Mouse (Mus musculus) heart, embryonic 16.5 days (tissue): ENCODE measurements around the gene Haao. TPM values are rescaled to one million over a fixed set of nuclear protein-coding genes. Genes with fewer than 3 reads are reported as not detected.
A peak's percentile ranks its signal among the peaks of the same experiment; 100 is the strongest.

Experiments used
- ATAC-seq: fragments of 200-750 bp; cut with Nextera tagmentation; replicated peaks from 2 replicates; pipeline ENCODE4 v1.8.0; 2017; ENCODE audit warnings: moderate number of reproducible peaks; ENCODE audit not compliant: insufficient read depth, low FRiP score; ENCODE audit errors: extremely low read depth
- H3K27ac ChIP-seq: fragments of 300-500 bp; sonication (generic); 2 replicates; pipeline ENCODE4 v1.5.1; 2014; ENCODE audit warnings: mild to moderate bottlenecking, low read length, control low read depth, moderate library complexity
- H3K27me3 ChIP-seq: fragments of 300-500 bp; sonication (generic); 2 replicates; pipeline ENCODE4 v1.6.1; 2014; ENCODE audit warnings: low read length, mixed read lengths; ENCODE audit not compliant: control insufficient read depth, insufficient read depth
- H3K36me3 ChIP-seq: fragments of 300-500 bp; sonication (generic); 2 replicates; pipeline ENCODE4 v1.6.1; 2014; ENCODE audit not compliant: control insufficient read depth, insufficient read depth
- H3K4me1 ChIP-seq: fragments of 300-500 bp; sonication (generic); 2 replicates; pipeline ENCODE4 v1.6.1; 2014; ENCODE audit warnings: low read length, mixed read lengths; ENCODE audit not compliant: control insufficient read depth, insufficient read depth
- H3K4me2 ChIP-seq: fragments of 300-500 bp; sonication (generic); 2 replicates; pipeline ENCODE4 v1.6.1; 2014; ENCODE audit warnings: low read depth, mild to moderate bottlenecking, control low read depth, low read length
- H3K4me3 ChIP-seq: fragments of 300-500 bp; sonication (generic); 2 replicates; pipeline ENCODE4 v1.5.1; 2014; ENCODE audit warnings: mild to moderate bottlenecking, control low read depth, low read length
- H3K9ac ChIP-seq: fragments of 300-500 bp; sonication (generic); 2 replicates; pipeline ENCODE4 v1.6.1; 2014; ENCODE audit warnings: low read length, control low read depth
- H3K9me3 ChIP-seq: fragments of 300-500 bp; sonication (generic); replicated peaks from 2 replicates; pipeline ENCODE4 v1.6.1; 2016; ENCODE audit warnings: low read length; ENCODE audit not compliant: control insufficient read depth
- WGBS: fragments of 180-500 bp; shearing (Covaris S2); extraction: QIAGEN DNeasy Blood & Tissue Kit; methylation state at CpG from one replicate; pipeline ENCODE4 v1.1.7; 2014; 5-methylcytosine and 5-hydroxymethylcytosine counted together
- polyA plus RNA-seq: library from polyadenylated mRNA; unstranded; fragments of >200 nt; fragmentation: Nextera tagmentation; extraction: Ambion mirVana; gene quantifications from 2 replicates; pipeline ENCODE4 v1.2.1, GENCODE M21; 2015

Gene Haao
- polyA plus RNA-seq = 0.67 and 1.7 TPM in 2 replicates

GRCm38 (mm10) chr17:83847815-83848214, at the start of gene Haao:
Gene Haao (minus strand): TSS chr17:83847963.
- H3K27ac ChIP-seq = no peak within 1 kb of the TSS
- H3K9me3 ChIP-seq = no peaks in the 10 kb centered on the region
- H3K4me2 ChIP-seq = no peak within 1 kb of the TSS
- no peaks in the 10 kb centered on the region for H3K4me1 ChIP-seq
- 78% methylated on average over 3 of the region's 3 CpGs for WGBS
- no peak for ATAC-seq
- no peaks in the 10 kb centered on the region for H3K36me3 ChIP-seq
- H3K27me3 ChIP-seq = no peaks in the 10 kb centered on the region
- H3K4me3 ChIP-seq = no peak within 1 kb of the TSS
- H3K9ac ChIP-seq = no peak within 1 kb of the TSS

- Histone ChIP-seq H3K9ac (0 out of 2 replicates have a peak overlapping the region, but pooled peaks have one; percentile 18), H3K4me2 (no peak overlapping the region), H3K27ac (peak overlapping the region; percentile 7; the same call in 1 of the 2 replicates), H3K4me1 (peaks cover 15% of the 10 kb centered on the region), H3K36me3 (no peaks in the 10 kb centered on the region), H3K4me3 (no peak overlapping the region), H3K27me3 (no peaks in the 10 kb centered on the region), H3K9me3 (no peaks in the 10 kb centered on the region)
- 82% methylated on average over 8 of the region's 8 CpGs for WGBS
- no peak for ATAC-seq
Measured at GRCm38 (mm10) chr17:83897361-83897799, 49.6 kb upstream of the Haao start.

- Histone ChIP-seq H3K4me3 (no peak overlapping the region), H3K36me3 (no peaks in the 10 kb centered on the region), H3K27ac (no peak overlapping the region), H3K9me3 (no peaks in the 10 kb centered on the region), H3K4me2 (no peak overlapping the region), H3K27me3 (no peaks in the 10 kb centered on the region), H3K9ac (no peak overlapping the region), H3K4me1 (peaks cover 15% of the 10 kb centered on the region)
- WGBS = 27% methylated on average over 10 of the region's 10 CpGs
- no peak for ATAC-seq
Measured at GRCm38 (mm10) chr17:83896723-83897122, 49.0 kb upstream of the Haao start.

GRCm38 (mm10) chr17:83895321-83895770, 47.6 kb upstream of the Haao start:
- no peaks in the 10 kb centered on the region for H3K9me3 ChIP-seq
- 47% methylated on average over 8 of the region's 8 CpGs for WGBS
- no peak overlapping the region for H3K9ac ChIP-seq

GRCm38 (mm10) chr17:83893134-83893533, 45.4 kb upstream of the Haao start:
- Histone ChIP-seq H3K9ac (no peak overlapping the region), H3K36me3 (no peaks in the 10 kb centered on the region), H3K4me2 (no peak overlapping the region), H3K27me3 (no peaks in the 10 kb centered on the region), H3K9me3 (no peaks in the 10 kb centered on the region), H3K4me1 (peaks cover 15% of the 10 kb centered on the region), H3K4me3 (no peak overlapping the region), H3K27ac (no peak overlapping the region)
- ATAC-seq = no peak
- 76% methylated on average over 4 of the region's 4 CpGs for WGBS

More at GRCm38 (mm10) chr17:83895321-83895770, 47.6 kb upstream of the Haao start:
- no peak overlapping the region for H3K4me3 ChIP-seq
- peak overlapping the region; percentile 84 for H3K27ac ChIP-seq
- peaks cover 15% of the 10 kb centered on the region for H3K4me1 ChIP-seq
- H3K36me3 ChIP-seq = no peaks in the 10 kb centered on the region
- H3K4me2 ChIP-seq = peak overlapping the region; percentile 10
- ATAC-seq = peak; percentile 89
- no peaks in the 10 kb centered on the region for H3K27me3 ChIP-seq

- Histone ChIP-seq H3K27me3 (no peaks in the 10 kb centered on the region), H3K36me3 (no peaks in the 10 kb centered on the region), H3K4me1 (peaks cover 11% of the 10 kb centered on the region), H3K27ac (no peak overlapping the region), H3K4me2 (no peak overlapping the region), H3K9me3 (no peaks in the 10 kb centered on the region), H3K4me3 (no peak overlapping the region), H3K9ac (no peak overlapping the region)
- no peak for ATAC-seq
- 78% methylated on average over 9 of the region's 9 CpGs for WGBS
Measured at GRCm38 (mm10) chr17:83891864-83892263, 44.1 kb upstream of the Haao start.

- H3K9me3 ChIP-seq = no peaks in the 10 kb centered on the region
- H3K4me3 ChIP-seq = no peak overlapping the region
- H3K9ac ChIP-seq = no peak overlapping the region
- H3K4me2 ChIP-seq = no peak overlapping the region
- 65% methylated on average over 5 of the region's 5 CpGs for WGBS
- ATAC-seq = no peak
- H3K36me3 ChIP-seq = no peaks in the 10 kb centered on the region
- peaks cover 3% of the 10 kb centered on the region for H3K4me1 ChIP-seq
- H3K27ac ChIP-seq = 0 out of 2 replicates have a peak overlapping the region, but pooled peaks have one; percentile 9
- H3K27me3 ChIP-seq = no peaks in the 10 kb centered on the region
Measured at GRCm38 (mm10) chr17:83890373-83890696, 42.6 kb upstream of the Haao start.

- ATAC-seq = no peak
- 66% methylated on average over 13 of the region's 13 CpGs for WGBS
- no peaks in the 10 kb centered on the region for H3K27me3 ChIP-seq
- no peaks in the 10 kb centered on the region for H3K9me3 ChIP-seq
- no peak overlapping the region for H3K9ac ChIP-seq
- no peak overlapping the region for H3K4me2 ChIP-seq
- H3K4me1 ChIP-seq = no peaks in the 10 kb centered on the region
- H3K36me3 ChIP-seq = no peaks in the 10 kb centered on the region
- no peak overlapping the region for H3K27ac ChIP-seq
- no peak overlapping the region for H3K4me3 ChIP-seq
Measured at GRCm38 (mm10) chr17:83889691-83890372, 42.1 kb upstream of the Haao start.

- no peak for ATAC-seq
- no peak overlapping the region for H3K27ac ChIP-seq
Measured at GRCm38 (mm10) chr17:83889329-83889690, 41.5 kb upstream of the Haao start.

More at GRCm38 (mm10) chr17:83889329-83889690, 41.5 kb upstream of the Haao start:
- H3K4me3 ChIP-seq = no peak overlapping the region
- H3K9ac ChIP-seq = no peak overlapping the region
- no peak overlapping the region for H3K4me2 ChIP-seq
- WGBS = 88% methylated on average over 5 of the region's 5 CpGs
- H3K27me3 ChIP-seq = no peaks in the 10 kb centered on the region
- H3K4me1 ChIP-seq = no peaks in the 10 kb centered on the region
- no peaks in the 10 kb centered on the region for H3K36me3 ChIP-seq
- no peaks in the 10 kb centered on the region for H3K9me3 ChIP-seq
